Mouse (Mus musculus) stomach, postnatal 0 days (tissue): Measurements from ENCODE around the gene Hoxc8. TPM values are rescaled to one million over a fixed set of nuclear protein-coding genes. Genes with fewer than 3 reads are reported as not detected.

Source experiments
- ATAC-seq: fragments of 200-750 bp; cut with Nextera tagmentation; 2 replicates; pipeline ENCODE4 v1.8.0; 2017; ENCODE audit not compliant: low FRiP score, low TSS enrichment
- DNase-seq: peaks from one replicate; pipeline ENCODE4 v3.0.0-alpha.2; 2016; ENCODE audit warnings: low spot score
- H3K27ac ChIP-seq: fragments of 300-500 bp; sonication (generic); replicated peaks from 2 replicates; pipeline ENCODE4 v1.5.1; 2014; ENCODE audit warnings: mild to moderate bottlenecking, control low read depth
- H3K27me3 ChIP-seq: fragments of 300-500 bp; sonication (generic); 2 replicates; pipeline ENCODE4 v1.6.1; 2014; ENCODE audit warnings: low read length; ENCODE audit not compliant: control insufficient read depth, insufficient read depth
- H3K36me3 ChIP-seq: fragments of 300-500 bp; sonication (generic); 2 replicates; pipeline ENCODE4 v1.6.1; 2014; ENCODE audit warnings: low read length, mixed read lengths; ENCODE audit not compliant: control insufficient read depth, insufficient read depth
- H3K4me1 ChIP-seq: fragments of 300-500 bp; sonication (generic); replicated peaks from 2 replicates; pipeline ENCODE4 v1.6.1; 2014; ENCODE audit warnings: antibody characterized with exemption; ENCODE audit not compliant: control insufficient read depth, insufficient read depth
- H3K4me2 ChIP-seq: fragments of 300-500 bp; sonication (generic); replicated peaks from 2 replicates; pipeline ENCODE4 v1.6.1; 2014; ENCODE audit warnings: low read depth, mild to moderate bottlenecking, control low read depth, moderate library complexity
- H3K4me3 ChIP-seq: fragments of 300-500 bp; sonication (generic); 2 replicates; pipeline ENCODE4 v1.5.1; 2014; ENCODE audit warnings: low read depth, low read length, control low read depth
- H3K9ac ChIP-seq: fragments of 300-500 bp; sonication (generic); 2 replicates; pipeline ENCODE4 v1.6.1; 2014; ENCODE audit warnings: mild to moderate bottlenecking, low read length, control low read depth, mixed read lengths
- H3K9me3 ChIP-seq: fragments of 300-500 bp; sonication (generic); 2 replicates; pipeline ENCODE4 v1.6.1; 2016; ENCODE audit warnings: low read length; ENCODE audit not compliant: control insufficient read depth
- CTCF ChIP-seq: IDR thresholded peaks from 2 replicates; pipeline ENCODE4 v1.5.1; 2016; ENCODE audit warnings: antibody characterized with exemption, low read depth, mild to moderate bottlenecking, moderate library complexity
- EP300 ChIP-seq: optimal IDR thresholded peaks from 2 replicates; pipeline ENCODE3; 2016; ENCODE audit warnings: antibody characterized with exemption
- WGBS: fragments of 180-500 bp; shearing (Covaris S2); extraction: QIAGEN DNeasy Blood & Tissue Kit; methylation state at CpG from one replicate; pipeline ENCODE4 v1.1.7; 2014; 5-methylcytosine and 5-hydroxymethylcytosine counted together
- microRNA counts: library from miRNA; unstranded; fragments of <30 nt; microRNA quantifications from one replicate; lab custom pipeline; 2015
- microRNA-seq: library from miRNA; unstranded; fragments of <30 nt; microRNA quantifications from one replicate; pipeline ENCODE4, GENCODE M21; 2016
- polyA plus RNA-seq: library from polyadenylated mRNA; unstranded; fragments of >200 nt; fragmentation: Nextera tagmentation; extraction: Ambion mirVana; gene quantifications from 2 replicates; pipeline ENCODE4 v1.2.1, GENCODE M21; 2015

Gene Hoxc8
- polyA plus RNA-seq, 1 experiment from 2014 or later = 7.3 TPM

DNA sequence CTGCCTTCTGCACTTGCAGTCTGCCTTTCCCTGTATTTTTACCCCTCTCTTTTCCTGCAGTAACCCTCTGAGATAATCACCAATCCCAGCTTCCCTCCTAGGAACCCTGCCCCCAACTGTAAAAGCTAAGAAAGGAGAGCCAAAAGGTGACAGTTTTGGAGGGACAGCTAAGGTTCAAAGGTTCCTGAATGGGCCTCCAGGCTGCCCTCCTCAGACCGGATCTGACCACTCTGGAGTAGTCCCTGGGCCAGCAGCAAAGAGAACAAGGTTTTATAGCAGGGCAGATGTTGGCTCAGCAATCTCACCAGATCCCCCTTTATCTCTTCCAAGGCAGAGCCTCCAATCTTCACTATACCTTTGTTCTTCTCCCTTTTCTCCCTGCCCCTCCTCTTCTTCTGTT lies 51.8 kb downstream of the Hoxc8 start:
- TF ChIP-seq CTCF (no peak), EP300 (no peak)
- H3K36me3 ChIP-seq = no peaks in the 10 kb centered on the region
- H3K27ac ChIP-seq = peak overlapping the region; percentile 56
- H3K4me3 ChIP-seq = no peak overlapping the region
- 35% methylated on average over 1 of the region's 1 CpGs for WGBS
- ATAC-seq (no peak), DNase-seq (no peak)
- H3K4me1 ChIP-seq = no peaks in the 10 kb centered on the region
- no peaks in the 10 kb centered on the region for H3K9me3 ChIP-seq
- H3K4me2 ChIP-seq = no peak overlapping the region
- no peaks in the 10 kb centered on the region for H3K27me3 ChIP-seq
- H3K9ac ChIP-seq = no peak overlapping the region

MicroRNA genes within 50 kb of the gene (microRNA counts, 519-probe panel; counts per million panel counts)
- microRNA mmu-miR-615-3p (lab: Ali Mortazavi, UCI) = not detected
- microRNA mmu-miR-615-5p (lab: Ali Mortazavi, UCI) = not detected

Small RNAs within 50 kb of the gene (microRNA-seq; reads per million reads assigned to microRNA genes)
- 1.6 reads per million for gene Mir196a-2
- 1,022 reads per million, percentile 73 among the genes with 10 or more reads in this experiment for gene Mir615

Other genes with a start within 250 kb of the Hoxc8 start
- 0.05 TPM in 1 of 2 replicates, not detected in the other for gene Hoxc13, start 69.5 kb upstream of the Hoxc8 start, polyA plus RNA-seq
- gene Hoxc12, start 53.9 kb upstream of the Hoxc8 start, polyA plus RNA-seq = not detected in 2 replicates
- gene Hoxc11, start 36.2 kb upstream of the Hoxc8 start, polyA plus RNA-seq = not detected in 2 replicates
- not detected in 2 replicates for gene Hoxc10, start 23.8 kb upstream of the Hoxc8 start, polyA plus RNA-seq
- 18.0 and 18.2 TPM in 2 replicates for gene Hoxc5, start 23.2 kb upstream of the Hoxc8 start, polyA plus RNA-seq
- not detected in 2 replicates for gene Hoxc9, start 14.2 kb upstream of the Hoxc8 start, polyA plus RNA-seq
- gene Hoxc6, start 7.7 kb downstream of the Hoxc8 start, polyA plus RNA-seq = 3.3 and 4.9 TPM in 2 replicates
- 9.6 and 10.4 TPM in 2 replicates for gene Hoxc4, start 28.3 kb downstream of the Hoxc8 start, polyA plus RNA-seq
- 10.6 and 11.2 TPM in 2 replicates for gene Smug1, start 176.5 kb downstream of the Hoxc8 start, polyA plus RNA-seq
- gene Cbx5, start 249.2 kb downstream of the Hoxc8 start, polyA plus RNA-seq = 23.0 and 26.8 TPM in 2 replicates
- gene Hnrnpa1, start 249.8 kb downstream of the Hoxc8 start, polyA plus RNA-seq = 236 and 251 TPM in 2 replicates